Mouse (Mus musculus) adipocyte (in vitro differentiated cells): Measurements from ENCODE around the gene Gadd45b.
A peak's percentile ranks its signal among the peaks of the same experiment; 100 is the strongest.

Experiments used
- DNase-seq: peaks from one replicate; pipeline ENCODE4 v3.0.0-alpha.2; 2016; ENCODE audit warnings: low spot score

Gadd45b gene

GRCm38 (mm10) chr10:80929299-80930226 is at the start of gene Gadd45b:
Gadd45b (plus strand) TSS chr10:80930073.
- DNase-seq: peak; percentile 98

GRCm38 (mm10) chr10:80880131-80880641 is 49.7 kb upstream of the Gadd45b start:
- DNase-seq: peak; percentile 65

GRCm38 (mm10) chr10:80880901-80881300 is 49.0 kb upstream of the Gadd45b start:
- DNase-seq: no peak

- DNase-seq: peak; percentile 50
These were observed 48.6 kb upstream of the Gadd45b start for GRCm38 (mm10) chr10:80881301-80881700.

- peak; percentile 73 for DNase-seq
These were observed 42.7 kb upstream of the Gadd45b start for GRCm38 (mm10) chr10:80887181-80887580.

GRCm38 (mm10) chr10:80895100-80895499 is 34.8 kb upstream of the Gadd45b start:
- DNase-seq: no peak

- DNase-seq: no peak
These were observed 34.2 kb upstream of the Gadd45b start for GRCm38 (mm10) chr10:80895697-80896096.

- DNase-seq: no peak
These were observed 33.0 kb upstream of the Gadd45b start for GRCm38 (mm10) chr10:80896581-80897485.

GRCm38 (mm10) chr10:80897861-80898510 is 31.9 kb upstream of the Gadd45b start:
- no peak for DNase-seq

GRCm38 (mm10) chr10:80899074-80899473 is 30.8 kb upstream of the Gadd45b start:
- DNase-seq: no peak

- no peak for DNase-seq
These were observed 30.1 kb upstream of the Gadd45b start for GRCm38 (mm10) chr10:80899591-80900317.

GRCm38 (mm10) chr10:80900318-80901247 is 29.3 kb upstream of the Gadd45b start, which contains the start of gene Timm13:
Timm13 (minus strand) TSS chr10:80900969.
- peak; percentile 100 for DNase-seq

- no peak for DNase-seq
These were observed 28.2 kb upstream of the Gadd45b start for GRCm38 (mm10) chr10:80901409-80902272.

GRCm38 (mm10) chr10:80902273-80902940 is 27.5 kb upstream of the Gadd45b start:
- DNase-seq: no peak

- DNase-seq: no peak
These were observed 26.6 kb upstream of the Gadd45b start for GRCm38 (mm10) chr10:80903282-80903681.

GRCm38 (mm10) chr10:80904004-80904693 is 25.7 kb upstream of the Gadd45b start:
- no peak for DNase-seq

- DNase-seq: no peak
These were observed 25.2 kb upstream of the Gadd45b start for GRCm38 (mm10) chr10:80904709-80905108.
